Mouse (Mus musculus) fat pad, adult 2 months (tissue): Measurements from ENCODE around the gene Matn3.
"Not testable (repeated sequence)": the region's sequence is repeated elsewhere in the genome, so short reads cannot be mapped to it uniquely, and the experiment has no call there.

ENCODE experiments used
- DNase-seq: peaks from one replicate; pipeline ENCODE4 v3.0.0-alpha.2; 2011; ENCODE audit warnings: low read depth, low spot score; ENCODE audit errors: extremely low read depth

The Matn3 gene

GRCm38 (mm10) chr12:8935349-8935748, 12.4 kb upstream of the Matn3 start:
- no peak for DNase-seq

DNA sequence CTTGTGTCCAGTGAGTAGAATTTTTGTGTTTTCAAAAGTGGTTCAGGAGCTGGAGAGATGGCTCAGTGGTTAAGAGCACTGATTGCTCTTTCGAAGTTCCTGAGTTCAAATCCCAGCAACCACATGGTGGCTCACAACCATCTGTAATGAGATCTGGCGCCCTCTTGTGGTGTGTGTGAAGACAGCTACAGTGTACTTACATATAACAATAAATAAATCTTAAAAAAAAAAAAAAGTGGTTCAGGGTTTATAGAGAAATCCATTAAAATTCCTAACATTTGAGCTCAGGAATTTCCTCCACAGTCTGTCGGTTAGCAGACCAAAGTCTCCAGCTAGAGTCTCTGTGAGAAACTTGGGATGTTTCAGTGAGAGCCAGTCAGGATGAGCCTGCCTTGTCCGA, 11.5 kb upstream of the Matn3 start:
- not testable (repeated sequence) for DNase-seq

- DNase-seq: no peak
Measured at GRCm38 (mm10) chr12:8939490-8939889, 8.2 kb upstream of the Matn3 start.

DNA sequence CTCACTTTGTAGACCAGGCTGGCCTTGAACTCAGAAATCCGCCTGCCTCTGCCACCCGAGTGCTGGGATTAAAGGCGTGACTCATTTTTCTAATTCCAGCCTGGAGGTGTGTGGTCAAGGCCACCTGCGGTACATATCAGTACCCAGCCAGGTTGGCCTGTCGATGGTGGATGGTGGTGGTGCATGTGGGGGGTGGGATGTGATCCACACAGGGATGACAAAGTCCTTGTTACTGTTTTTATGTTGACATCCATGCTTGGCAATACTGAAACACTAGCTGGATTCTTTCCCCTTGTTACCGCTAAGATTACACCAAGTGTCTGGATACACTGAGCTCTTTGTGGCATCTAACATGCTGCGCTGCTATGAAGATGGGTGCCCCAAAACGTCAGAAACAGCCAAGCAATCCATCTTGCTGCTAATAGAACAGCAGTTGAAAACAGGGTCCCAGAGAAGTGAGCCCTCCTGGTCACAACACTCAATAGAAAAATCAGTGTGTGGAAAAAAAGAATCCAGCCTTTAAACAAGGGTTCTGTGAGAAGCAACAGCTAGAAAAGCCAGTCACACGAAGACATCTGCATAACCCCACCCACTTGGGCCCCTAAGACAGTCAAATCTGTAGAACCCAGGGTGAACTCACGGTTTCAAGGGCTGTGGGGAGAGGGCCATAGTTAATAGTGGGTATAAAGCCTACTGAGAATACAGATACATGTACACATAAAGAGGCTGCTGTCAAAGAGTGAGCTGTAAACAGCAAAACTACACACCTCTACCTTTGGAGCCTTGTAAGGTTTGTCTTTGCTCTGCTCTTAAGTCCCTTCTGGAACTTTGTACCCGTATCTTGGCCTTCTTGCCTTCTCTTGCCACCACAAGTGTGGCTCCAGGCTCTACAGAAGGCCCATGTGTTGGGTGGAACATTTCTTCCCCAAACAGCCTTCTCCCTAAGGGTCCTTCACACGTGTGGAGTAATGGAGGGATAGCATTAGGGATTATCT, 7.4 kb upstream of the Matn3 start:
- no peak for DNase-seq

DNA sequence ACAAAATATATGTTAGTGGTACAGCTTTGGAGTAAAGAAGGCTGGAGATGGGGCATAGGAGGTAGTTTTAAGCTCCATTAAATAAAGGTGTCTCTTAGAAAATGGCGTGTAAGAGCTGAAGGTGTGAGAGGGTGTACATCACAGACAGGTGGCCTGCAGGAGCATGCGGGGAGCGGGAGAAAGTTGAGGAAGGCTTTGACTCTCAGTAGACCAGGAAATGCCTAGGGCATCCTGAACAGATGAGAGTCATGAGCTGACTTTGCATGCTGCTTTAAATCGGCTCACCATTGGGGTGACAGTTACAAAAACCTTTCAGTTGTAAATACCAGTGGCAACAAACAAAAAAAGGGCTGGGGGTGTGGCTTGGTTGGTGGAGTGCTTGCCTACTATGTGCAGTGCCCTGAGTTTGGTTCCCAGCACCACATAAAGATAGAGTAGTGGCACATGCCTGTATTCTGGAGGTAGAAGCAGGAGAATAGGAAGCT, 6.6 kb upstream of the Matn3 start:
- no peak for DNase-seq

DNA sequence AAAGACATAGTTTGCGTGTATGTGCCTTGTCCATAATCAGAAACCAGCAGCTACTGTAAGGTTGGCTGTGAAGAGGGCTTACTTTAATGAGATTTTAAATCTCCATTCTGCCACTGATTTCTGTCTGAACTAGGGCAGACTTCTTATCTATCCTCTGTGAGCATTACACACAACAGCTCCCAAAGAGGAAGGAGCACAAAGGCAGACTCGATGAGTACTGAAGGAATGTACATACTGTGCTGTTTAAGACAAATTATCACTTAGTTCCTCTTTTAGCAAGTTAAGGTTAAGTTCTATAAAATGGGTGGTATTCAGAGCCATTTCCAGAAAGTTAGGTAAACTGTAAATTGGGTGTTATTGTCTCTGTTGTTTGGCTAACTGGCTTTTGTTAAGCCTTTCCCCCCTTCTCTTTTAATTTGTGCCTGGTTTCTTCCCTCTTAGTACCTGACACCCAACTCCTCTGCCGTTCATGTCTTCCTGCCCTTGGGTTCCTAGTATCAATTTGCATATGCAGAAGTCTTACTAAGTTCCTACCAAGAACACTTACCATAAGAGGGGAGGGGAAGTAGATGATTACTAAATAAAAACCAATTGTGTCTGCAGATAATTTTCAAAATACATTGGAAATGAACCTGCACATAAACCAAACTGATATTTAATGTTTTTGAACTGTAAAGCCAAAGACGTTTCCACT, 5.9 kb upstream of the Matn3 start:
- no peak for DNase-seq

DNA sequence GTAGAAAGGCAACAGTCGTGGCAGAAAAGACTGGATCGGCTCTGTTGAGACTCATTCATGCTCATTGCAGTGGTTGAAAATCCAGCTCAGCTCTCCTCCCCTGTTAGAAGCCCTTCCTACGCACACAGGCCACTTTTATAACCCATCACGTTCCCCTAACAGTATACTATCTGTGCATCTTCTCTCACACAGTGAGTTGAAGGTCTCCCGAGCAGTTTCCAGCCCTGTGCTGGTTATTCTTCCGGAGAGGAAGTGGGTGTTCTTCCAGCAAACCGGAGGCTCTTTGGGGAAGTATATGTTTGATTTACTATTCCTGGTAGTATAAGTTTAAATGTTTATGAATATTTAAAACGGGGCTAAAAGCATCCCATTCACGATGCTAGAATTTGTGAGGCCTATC, 566 bp upstream of the Matn3 start:
- DNase-seq: no peak

GRCm38 (mm10) chr12:8953136-8953535, 5.4 kb downstream of the Matn3 start:
- no peak for DNase-seq

DNA sequence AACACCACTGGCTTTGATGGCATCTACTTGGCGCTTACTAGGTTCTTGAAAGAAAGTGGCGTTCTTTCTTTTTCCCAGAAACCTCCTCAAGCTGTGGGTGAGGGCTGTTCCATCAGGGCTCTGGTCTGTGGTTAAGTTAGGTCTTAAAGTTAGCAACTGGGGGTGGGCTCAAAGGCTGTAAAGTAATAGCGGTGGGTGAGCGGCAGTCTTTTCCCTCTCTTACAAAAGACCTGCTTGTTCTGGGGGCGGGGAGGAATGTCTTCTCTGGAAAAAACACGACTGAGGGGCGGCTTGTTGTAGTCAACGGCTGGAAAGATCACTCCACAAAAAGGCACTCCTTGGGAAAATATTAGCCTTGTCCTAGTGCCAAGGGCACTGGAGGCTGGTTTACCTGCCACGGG, 6.4 kb downstream of the Matn3 start:
- no peak for DNase-seq

DNA sequence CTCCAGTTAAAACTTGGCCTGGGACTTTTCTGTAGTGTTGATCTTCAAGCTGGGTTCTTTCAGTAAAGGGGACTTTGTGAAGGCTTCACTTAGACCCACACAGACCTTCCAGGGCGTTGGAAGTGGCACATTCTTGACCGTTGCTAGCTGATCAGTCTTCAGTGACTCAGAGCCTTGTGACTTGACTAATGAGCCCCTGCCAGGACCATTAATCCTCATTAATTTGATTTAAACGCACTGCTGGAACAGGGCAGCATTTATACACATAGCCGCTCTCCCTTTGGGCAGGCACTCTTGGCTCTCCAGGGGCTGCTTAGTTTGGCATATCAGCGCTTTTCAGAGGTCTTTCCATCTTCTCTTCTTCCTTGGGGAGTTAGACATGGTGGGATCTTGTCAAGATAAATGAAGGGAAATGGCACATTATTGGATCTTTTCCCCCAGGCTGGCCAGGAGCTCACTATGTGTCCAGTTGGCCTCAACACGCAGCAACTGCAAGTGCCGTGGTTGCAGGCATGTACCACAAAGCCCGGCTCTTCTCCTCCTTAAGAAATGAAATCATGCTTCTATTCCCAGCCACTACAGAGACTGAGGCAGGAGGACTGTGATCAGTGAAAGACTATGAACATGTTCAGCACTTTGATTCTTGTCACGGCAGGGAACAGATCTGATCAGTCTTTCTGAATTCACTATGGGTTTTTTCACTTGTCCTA, 14.0 kb downstream of the Matn3 start:
- no peak for DNase-seq

GRCm38 (mm10) chr12:8969828-8970227, 22.1 kb downstream of the Matn3 start:
- no peak for DNase-seq

DNA sequence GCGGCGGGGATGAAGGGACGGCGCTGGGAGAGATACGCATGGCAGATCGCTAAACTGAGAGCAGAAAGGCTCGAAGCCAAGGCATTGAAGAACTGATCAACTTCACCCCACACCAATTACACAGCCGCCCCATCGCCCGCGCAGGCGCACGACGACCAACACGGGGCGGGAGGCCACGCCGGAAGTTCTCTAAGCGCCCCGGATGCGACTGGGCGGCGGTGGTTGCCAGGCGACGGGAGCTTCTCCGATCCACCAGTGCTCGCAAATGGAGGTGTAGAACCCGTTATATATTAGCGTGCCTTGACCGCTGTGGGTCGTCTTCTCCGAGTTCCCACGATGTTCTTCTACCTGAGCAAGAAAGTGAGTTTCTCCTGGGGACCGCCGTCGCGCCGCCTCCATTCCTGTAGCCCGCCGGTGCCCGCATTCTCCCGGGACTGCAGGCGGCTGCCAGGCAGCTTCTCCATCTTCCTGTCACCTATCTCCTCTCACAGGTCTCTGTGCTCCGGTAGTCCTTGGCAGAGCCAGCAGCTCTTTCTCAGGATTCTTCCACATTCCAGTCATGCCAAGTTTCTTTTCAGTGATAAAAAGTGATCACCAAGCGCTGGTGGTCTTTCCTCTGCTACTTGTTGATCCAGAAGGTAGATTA, 26.2 kb downstream of the Matn3 start, which contains the start of gene Wdr35:
Wdr35 (plus strand) TSS at position 73 of the 646 bp plus-strand sequence.
- peak; percentile 10 for DNase-seq

DNA sequence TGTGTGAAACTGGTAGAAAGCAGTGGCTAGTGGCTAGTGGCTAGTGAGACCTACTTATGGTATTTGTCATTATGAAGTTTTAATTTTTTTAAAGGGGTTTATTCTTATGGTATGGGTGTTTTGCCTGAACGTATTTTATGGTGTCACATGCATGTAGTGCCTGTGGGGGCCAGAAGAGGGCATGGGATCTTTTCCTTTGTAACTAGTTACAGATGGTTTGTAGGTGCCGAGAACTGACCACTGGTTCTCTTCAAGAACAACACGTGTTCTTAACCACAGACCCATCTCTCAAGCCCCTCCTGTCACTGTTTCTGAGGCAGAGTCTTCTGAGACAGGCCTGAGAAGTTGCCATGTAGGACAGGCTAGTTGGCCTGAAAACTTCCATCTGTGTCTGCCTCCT, 27.3 kb downstream of the Matn3 start:
- DNase-seq: no peak

DNA sequence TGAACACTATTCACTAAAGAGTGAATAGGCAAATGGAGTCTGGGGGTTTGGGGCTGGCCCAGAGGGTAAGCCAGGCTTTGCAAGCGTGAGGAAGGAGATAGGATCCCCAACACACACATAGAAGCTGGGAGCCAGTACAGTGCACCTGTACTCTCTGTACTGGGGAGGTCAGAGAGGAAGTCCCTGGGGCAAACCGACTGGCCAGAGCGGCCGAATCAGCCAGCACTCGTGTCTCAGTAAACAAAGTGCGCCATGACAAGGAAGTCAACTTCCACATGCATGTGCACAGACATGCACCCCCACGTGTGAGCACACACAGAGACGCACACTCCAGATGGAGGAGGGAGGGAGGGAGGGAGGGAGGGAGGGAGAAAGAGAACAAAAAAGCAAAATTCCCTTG, 45.5 kb downstream of the Matn3 start:
- no peak for DNase-seq

- no peak for DNase-seq
Measured at GRCm38 (mm10) chr12:8998318-8998717, 50.6 kb downstream of the Matn3 start.

- DNase-seq: peak; percentile 33
Measured at GRCm38 (mm10) chr12:9002038-9002648, 54.4 kb downstream of the Matn3 start.

- no peak for DNase-seq
Measured at GRCm38 (mm10) chr12:9007146-9007545, 59.4 kb downstream of the Matn3 start.

DNA sequence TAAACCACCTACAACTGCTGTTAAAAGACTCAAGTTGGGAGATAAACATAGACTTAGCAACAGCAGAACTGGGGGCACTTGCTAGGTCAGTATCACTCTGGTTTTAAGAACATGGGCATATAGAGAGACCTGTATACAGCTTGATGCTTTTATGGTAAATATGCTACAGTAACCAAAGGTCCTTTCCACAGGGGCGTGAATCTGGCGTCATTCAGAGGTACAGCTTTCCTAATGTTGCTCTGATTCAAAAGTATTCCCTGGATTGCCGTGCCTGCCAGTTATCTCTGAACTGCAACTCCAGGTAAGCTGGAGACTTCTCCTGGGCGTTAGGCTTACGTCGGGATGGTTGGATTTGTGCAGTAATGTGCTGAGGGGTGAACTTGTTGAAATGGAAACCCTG, 60.1 kb downstream of the Matn3 start:
- no peak for DNase-seq

- no peak for DNase-seq
Measured at GRCm38 (mm10) chr12:9010311-9010710, 62.6 kb downstream of the Matn3 start.

DNA sequence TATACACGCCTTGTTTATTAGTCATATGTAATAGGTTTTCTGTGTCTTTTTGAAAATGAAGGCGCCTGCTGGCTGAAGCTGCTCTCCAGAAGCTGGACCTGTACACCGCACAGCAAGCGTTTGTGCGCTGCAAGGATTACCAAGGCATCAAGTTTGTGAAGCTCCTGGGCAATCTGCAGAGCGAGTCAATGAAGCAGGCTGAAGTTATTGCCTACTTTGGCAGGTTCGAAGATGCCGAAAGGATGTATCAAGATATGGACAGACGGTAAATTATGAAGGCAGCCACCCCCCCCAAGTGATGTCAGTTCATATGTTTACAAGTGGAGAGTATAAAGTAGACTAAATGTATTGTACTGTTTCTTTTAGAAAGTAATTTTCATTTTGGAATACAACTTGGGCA, 68.6 kb downstream of the Matn3 start:
- DNase-seq: no peak
